Mouse (Mus musculus) telencephalon, adult 2 months (tissue): ENCODE results near the gene Knstrn.

ENCODE experiments used
- DNase-seq: peaks from one replicate; pipeline ENCODE4 v3.0.0-alpha.2; 2011; ENCODE audit warnings: low read depth, low spot score

The Knstrn gene

GRCm38 (mm10) chr2:118899981-118900825, 86.4 kb downstream of the Knstrn start, which contains the start of gene Bahd1:
Gene Bahd1 (plus strand): TSS chr2:118900377.
- DNase-seq, result no peak

DNA sequence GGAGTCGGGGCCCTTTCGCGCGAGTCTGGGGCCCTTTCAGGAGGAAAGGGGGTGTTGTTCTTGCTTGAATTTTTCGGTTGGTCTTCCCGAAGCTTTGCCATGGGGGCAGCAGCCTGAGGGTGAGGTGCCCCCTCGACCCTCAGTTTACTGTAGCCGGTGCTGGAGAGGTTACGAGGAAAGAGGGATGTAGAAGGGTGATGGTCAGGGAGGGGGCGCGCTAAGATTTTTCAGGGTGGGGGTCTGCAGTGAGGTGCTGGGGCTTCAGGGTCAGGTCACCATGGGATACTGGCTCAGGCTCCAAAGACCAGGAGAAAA, 87.0 kb downstream of the Knstrn start:
- no peak for DNase-seq

DNA sequence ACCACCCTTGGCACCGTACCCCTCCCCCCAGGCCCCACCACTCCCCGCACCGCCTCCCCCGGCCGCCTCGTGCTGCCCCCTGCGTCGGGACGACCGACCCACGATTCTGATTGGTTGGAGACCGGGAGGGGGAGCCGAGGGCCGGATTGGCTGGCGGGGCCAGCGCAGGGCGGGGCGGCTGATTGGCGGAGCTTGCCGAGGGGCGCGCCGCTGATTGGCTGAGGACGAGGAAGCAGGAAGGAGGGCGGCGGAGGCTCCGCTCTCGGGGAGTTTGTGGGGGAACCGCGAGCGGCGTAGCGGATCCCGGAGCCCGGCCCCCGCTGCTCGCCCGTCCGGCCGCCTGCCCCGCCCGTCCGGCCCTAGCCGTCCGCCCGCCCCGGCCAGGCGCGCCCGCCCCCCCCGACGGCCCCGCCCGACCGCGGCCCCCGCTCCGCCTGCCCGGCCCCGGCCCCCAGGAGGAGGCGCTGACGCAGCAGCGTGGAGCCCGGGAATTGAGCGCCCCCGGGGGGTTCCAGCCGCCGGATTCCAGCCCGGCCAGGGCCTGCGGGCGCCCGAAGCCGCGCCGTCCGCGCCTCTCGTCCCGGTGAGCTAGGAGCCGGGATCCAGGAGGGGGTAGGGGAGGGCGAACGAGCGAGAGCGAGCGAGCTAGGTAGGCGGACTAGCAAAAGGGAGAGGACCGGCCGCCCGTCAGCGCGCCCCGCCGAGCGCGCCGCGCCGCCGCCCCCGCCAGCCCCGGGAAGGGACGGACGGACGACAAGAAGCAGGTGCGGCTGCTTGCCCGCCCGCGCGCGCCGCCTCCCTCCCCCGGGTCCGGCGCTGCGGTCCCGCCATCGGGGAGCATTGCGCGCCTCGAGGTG, 87.6 kb downstream of the Knstrn start:
- DNase-seq, result peak; percentile 88

GRCm38 (mm10) chr2:118902051-118903025, 88.5 kb downstream of the Knstrn start:
- no peak for DNase-seq

GRCm38 (mm10) chr2:118903333-118903741, 89.5 kb downstream of the Knstrn start:
- DNase-seq, result no peak
